Mouse (Mus musculus) megakaryocyte-erythroid progenitor cell, adult 5-6 weeks (primary cell): ENCODE measurements around the gene Cav1. TPM values are rescaled to one million over a fixed set of nuclear protein-coding genes. Genes with fewer than 3 reads are reported as not detected.

Source experiments
- ATAC-seq: replicated peaks from 2 replicates; pipeline ENCODE4 v1.8.0; 2016; ENCODE audit warnings: mild to moderate bottlenecking, inconsistent platforms; ENCODE audit not compliant: severe bottlenecking, poor library complexity, low FRiP score, low TSS enrichment
- total RNA-seq, 2 experiments: library from RNA; stranded (forward) in 1 of 2; stranded (reverse) in 1 of 2; fragments of 200-1000, 215-1000 nt in 1 of 2; fragments of >200 nt in 1 of 2; fragmentation: Nextera tagmentation in 1 of 2; gene quantifications; 2 replicates each; pipeline ENCODE4 v1.2.3; 2014 to 2017

Gene Cav1
- total RNA-seq (2014; fragmentation: Nextera tagmentation) (not detected in 2 replicates), total RNA-seq (2017) (not detected in 2 replicates)

DNA sequence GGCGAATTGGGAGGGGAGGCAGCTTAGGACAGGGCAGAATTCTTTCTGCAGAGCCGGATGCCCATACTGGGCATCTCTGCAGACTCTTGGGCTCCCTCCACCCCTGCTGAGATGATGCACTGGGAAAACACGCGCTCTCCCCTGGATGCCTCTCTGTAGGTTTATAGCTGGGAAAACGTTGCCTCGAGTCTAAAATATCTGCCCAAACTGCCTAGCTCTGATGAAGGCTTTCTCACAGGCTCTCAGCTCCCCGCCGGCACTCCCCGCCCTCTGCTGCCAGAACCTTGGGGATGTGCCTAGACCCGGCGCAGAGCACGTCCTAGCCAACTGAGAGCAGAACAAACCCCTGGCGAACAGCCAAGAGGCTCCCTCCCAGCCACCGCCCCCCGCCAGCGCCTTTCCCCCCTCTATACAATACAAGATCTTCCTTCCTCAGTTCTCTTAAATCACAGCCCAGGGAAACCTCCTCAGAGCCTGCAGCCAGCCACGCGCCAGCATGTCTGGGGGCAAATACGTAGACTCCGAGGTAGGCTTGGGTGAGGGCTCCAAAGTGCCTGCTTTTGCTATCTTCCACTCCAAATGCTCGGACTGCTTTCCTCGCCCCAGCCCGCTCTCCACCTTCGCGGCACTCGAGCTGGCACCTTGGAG is at the start of gene Cav1:
Gene Cav1 (plus strand): TSS at position 382 of the 648 bp plus-strand sequence.
- peak; percentile 55 for ATAC-seq

DNA sequence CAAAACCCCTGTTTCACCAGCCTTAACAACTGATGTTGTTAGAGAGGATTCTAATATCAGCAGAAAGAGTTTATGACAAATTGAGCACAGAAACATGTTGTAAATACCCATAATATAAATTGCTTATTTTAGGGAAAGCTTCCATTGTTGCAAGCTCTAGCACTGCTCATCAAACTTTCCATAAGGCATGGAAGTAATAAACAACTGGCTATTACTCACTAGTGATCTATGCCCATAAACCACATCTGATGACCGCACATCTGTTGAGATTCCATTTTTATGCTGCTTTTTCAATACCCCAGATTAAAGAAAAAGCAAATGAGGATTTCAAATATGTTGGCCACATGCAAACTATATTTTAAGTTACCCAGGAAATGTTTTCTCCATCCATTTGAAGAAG is 48.0 kb upstream of the Cav1 start:
- no peak for ATAC-seq

GRCm38 (mm10) chr6:17258911-17259310 is 47.2 kb upstream of the Cav1 start:
- no peak for ATAC-seq

DNA sequence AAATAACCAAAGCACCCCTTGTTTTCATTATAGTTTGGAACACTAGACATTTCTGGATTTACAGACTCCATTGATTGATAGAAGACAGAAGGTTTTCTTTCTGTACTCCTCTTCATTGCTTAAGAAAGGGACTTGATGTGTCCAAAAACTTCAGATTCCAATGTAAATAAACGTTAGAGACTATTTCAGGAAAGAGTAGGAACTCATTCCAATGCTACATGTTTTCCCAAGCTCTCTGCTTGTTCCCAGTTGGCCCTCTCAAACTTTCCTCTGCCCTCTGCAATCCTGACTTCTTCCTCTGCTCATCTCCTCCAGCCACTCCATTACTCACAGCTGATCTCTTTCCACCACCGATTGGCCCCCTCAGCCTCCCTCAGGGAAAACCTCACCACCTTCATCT is 43.3 kb upstream of the Cav1 start:
- no peak for ATAC-seq

DNA sequence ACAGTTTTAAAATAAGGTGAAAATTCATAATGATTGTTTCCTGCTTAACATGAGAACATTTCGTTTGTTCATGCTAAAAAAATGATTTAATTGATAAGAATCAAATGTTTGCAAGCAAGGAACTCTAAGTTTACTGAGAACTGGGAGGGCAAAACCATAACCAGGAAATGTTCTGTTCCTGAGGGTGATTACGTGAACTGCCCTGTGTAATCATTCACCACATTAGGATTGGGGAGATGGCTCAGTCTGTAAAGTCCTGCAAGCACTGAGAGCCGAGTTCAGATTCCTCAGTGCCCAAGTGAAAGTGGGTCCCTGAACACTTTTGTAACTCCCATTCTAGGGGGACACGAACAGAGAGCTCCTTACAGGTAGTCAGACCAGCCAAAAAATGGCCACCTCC is 41.1 kb upstream of the Cav1 start:
- ATAC-seq = no peak

DNA sequence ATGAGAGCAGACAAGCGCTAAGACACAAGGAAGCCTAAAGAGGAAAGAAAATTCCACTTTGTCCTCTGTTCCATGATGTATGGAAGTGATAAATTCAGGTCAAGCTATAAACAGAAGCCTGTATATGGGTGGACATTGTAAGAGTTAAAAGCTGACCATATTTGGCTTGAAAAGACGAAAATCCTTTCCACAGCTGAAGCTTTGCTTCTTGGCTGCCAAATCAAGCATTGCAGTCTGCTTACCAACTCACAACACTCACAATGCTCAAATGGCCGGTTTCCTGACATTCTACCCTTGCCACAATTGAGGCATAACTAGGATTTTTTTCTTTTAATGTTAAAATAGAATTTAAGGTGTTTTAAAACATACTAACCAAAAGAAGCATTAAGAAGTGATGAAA is 39.7 kb upstream of the Cav1 start:
- no peak for ATAC-seq

GRCm38 (mm10) chr6:17278366-17278765 is 27.8 kb upstream of the Cav1 start:
- ATAC-seq = no peak

GRCm38 (mm10) chr6:17280939-17281756 is 25.0 kb upstream of the Cav1 start, which contains the start of gene Cav2:
TSS of gene Cav2 (plus strand) at chr6:17281185.
- ATAC-seq = peak; percentile 86

GRCm38 (mm10) chr6:17281757-17282092 is 24.4 kb upstream of the Cav1 start:
- no peak for ATAC-seq

- ATAC-seq = no peak
Measured at GRCm38 (mm10) chr6:17282159-17282558, 24.0 kb upstream of the Cav1 start.

DNA sequence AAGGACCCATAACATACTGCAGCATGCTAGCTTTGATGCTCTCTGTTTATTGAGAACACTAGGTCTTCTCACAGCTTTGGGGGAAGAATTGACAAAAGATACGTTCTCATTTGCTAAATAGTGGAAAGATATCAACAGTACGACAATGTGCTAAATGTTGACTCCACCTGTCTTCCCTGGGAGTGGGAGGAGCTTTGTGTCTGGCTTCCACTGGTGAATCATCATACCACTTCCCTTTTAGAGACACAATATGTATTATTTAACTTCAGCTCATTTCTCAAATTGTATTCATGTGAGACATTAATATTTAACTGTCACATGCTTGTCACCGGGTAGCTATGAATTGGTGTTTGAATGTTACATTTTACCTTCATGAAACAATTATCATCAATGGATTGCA is 22.3 kb upstream of the Cav1 start:
- no peak for ATAC-seq

DNA sequence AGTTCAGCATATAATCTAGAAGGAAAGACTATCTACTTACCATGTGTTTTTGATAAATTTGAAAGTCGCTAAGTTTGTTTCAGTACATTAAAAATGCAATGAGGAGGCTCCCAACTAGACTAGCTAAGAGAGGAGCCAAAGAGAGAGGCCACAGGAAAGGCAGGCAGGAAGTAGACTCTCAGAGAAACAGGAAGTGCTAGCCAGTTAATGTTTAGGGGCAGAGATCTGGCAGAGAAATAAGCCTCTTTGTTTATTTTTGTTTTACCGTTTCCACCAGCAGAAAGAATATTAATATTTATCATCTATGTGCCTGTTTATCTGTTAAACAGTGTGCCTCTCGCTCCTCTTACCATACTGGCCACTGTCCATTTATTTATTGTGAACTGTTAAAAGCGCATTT is 19.8 kb upstream of the Cav1 start:
- ATAC-seq = no peak

DNA sequence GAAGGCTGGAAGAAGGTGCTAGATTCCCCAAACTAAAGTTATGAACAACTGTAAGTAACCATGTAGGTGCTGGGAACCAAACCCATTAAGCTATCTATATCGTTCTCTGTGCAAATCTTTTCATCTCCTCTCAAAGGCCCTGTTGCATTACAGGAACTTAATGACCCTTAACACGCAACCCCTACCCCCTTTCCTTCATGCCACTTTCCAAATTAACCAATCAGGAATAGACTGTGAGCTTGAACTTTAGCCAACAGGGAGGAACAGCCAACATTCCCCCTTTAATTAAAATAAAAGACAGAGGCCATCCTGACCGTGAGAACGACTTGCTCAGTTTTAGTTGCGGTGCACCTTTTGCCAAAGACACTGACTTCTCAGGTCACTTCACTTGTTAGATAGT is 11.0 kb upstream of the Cav1 start:
- ATAC-seq = no peak

DNA sequence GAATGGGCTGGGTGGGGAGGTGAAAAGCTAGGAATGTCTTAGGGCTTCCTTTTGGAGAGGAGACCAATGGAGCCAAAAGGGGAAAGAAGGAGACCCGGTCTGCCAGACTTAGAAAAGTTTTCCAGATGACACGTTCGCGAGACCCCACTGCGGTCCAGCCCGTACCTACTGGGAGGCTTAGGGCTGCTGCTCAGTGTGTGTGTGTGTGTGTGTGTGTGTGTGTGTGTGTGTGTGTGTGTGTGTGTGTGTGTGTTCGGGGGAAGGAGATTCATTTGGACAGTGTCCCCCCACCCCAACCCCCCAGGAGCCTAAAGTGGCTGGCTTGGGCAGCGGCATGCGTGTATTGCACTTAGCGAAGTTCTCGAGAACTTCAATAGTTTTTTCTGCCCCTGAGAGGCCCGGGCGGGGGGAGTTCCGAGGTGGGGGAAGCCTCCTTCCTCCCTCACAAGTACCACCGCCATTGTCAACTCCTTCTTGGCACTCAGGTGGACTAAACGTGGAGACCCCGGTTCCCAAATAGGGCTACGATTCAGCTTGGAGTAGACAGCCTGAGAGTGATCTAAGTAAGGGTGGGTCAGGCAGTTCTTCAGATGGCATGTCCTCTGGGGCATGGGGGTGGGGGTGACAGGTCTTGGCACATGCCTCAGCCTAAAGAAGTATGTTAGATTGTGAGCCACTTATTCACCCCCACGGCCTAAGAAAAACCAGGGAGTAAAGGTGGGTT is 629 bp downstream of the Cav1 start:
- ATAC-seq = 0 out of 2 replicates have a peak, but pooled peaks have one; percentile 9

DNA sequence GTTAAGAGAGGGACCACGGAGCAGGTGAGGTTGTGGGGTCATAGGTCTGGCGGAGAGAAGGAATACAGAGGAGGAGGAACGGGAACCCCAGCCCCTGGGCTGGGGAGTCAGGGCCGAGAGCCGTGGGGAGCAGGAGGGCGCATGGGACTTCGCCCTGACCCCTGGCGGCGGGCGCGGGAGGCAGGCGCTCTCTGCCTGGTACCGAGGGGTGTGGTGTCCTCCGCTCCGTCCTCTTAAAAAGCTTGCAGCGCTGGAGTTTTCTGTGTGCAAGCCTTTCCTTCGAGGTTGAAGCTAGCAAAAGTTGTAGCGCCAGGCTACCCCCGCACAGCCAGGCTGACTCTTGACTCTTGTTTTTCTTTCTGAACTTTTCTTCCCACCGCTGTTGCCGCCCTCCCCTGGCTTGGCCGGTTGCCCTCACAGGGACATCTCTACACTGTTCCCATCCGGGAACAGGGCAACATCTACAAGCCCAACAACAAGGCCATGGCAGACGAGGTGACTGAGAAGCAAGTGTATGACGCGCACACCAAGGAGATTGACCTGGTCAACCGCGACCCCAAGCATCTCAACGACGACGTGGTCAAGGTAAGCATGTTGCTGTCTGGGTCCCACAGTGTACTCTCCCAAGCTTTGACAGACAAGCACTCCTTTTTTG is 1.5 kb downstream of the Cav1 start:
- ATAC-seq = peak; percentile 97

DNA sequence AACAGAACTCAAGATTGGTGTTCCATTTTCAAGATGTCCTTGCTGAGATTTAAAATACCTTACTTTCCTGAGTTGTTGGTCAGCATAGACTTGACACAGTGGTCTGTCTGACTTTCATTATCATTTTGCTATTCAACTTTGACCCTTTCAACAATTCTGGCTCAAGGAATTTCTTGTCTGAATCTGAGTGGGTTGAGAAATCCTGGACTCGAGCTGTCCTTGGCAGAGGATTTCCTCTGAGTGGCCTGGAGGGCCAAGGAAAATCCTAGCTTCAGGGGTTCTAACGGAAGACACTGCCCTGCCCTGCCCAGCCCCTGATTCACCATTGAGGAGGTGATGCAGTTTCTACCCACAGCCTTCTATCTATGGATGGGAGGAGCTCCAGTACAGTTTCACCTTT is 2.5 kb downstream of the Cav1 start:
- ATAC-seq = no peak

DNA sequence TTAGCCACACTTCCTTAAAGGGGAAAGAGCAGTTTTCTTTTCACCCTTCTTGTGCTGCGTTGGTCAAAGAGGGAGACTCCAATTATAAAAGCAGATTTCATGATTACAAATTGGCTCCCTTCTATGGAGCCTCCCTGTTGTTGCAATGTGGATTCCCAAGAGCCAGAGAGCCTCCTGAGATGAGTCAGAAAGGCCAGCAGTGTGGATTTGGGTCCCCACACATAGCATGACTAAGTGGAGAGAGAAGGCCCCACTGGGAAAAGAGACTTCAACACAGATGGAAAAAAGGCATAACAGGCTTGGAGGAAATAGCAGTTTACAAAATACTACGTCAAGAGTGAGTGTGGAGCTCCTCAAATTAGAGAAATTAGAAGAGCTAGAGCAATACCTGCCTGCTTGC is 3.1 kb downstream of the Cav1 start:
- no peak for ATAC-seq

GRCm38 (mm10) chr6:17314241-17314640 is 8.1 kb downstream of the Cav1 start:
- no peak for ATAC-seq

GRCm38 (mm10) chr6:17314659-17315616 is 8.8 kb downstream of the Cav1 start:
- ATAC-seq = no peak
